Mouse (Mus musculus) lung, embryonic 16.5 days (tissue): ENCODE measurements around the gene Mthfsd. TPM values are rescaled to one million over a fixed set of nuclear protein-coding genes. Genes with fewer than 3 reads are reported as not detected.
A peak's percentile ranks its signal among the peaks of the same experiment; 100 is the strongest.

Experiments
- ATAC-seq: fragments of 200-750 bp; cut with Nextera tagmentation; 2 replicates; pipeline ENCODE4 v1.8.0; 2017; ENCODE audit warnings: low read depth, mild to moderate bottlenecking, moderate library complexity
- H3K27ac ChIP-seq: fragments of 300-500 bp; sonication (generic); 2 replicates; pipeline ENCODE4 v1.5.1; 2014; ENCODE audit warnings: mild to moderate bottlenecking, control low read depth, low read length
- H3K27me3 ChIP-seq: fragments of 300-500 bp; sonication (generic); 2 replicates; pipeline ENCODE4 v1.6.1; 2014; ENCODE audit warnings: low read depth, low read length, mixed read lengths; ENCODE audit not compliant: control insufficient read depth, insufficient read depth
- H3K36me3 ChIP-seq: fragments of 300-500 bp; sonication (generic); 2 replicates; pipeline ENCODE4 v1.6.1; 2014; ENCODE audit warnings: low read length; ENCODE audit not compliant: control insufficient read depth, insufficient read depth
- H3K4me1 ChIP-seq: fragments of 300-500 bp; sonication (generic); replicated peaks from 2 replicates; pipeline ENCODE4 v1.6.1; 2014; ENCODE audit warnings: low read length, mixed read lengths; ENCODE audit not compliant: control insufficient read depth, insufficient read depth
- H3K4me2 ChIP-seq: fragments of 300-500 bp; sonication (generic); 2 replicates; pipeline ENCODE4 v1.6.1; 2014; ENCODE audit warnings: low read depth, low read length, control low read depth
- H3K4me3 ChIP-seq: fragments of 300-500 bp; sonication (generic); 2 replicates; pipeline ENCODE4 v1.5.1; 2014; ENCODE audit warnings: mild to moderate bottlenecking, low read length, control low read depth
- H3K9ac ChIP-seq: fragments of 300-500 bp; sonication (generic); 2 replicates; pipeline ENCODE4 v1.6.1; 2014; ENCODE audit warnings: low read length, control low read depth
- H3K9me3 ChIP-seq: fragments of 300-500 bp; sonication (generic); 2 replicates; pipeline ENCODE4 v1.6.1; 2016; ENCODE audit warnings: low read length; ENCODE audit not compliant: control insufficient read depth
- WGBS: fragments of 180-500 bp; shearing (Covaris S2); extraction: QIAGEN DNeasy Blood & Tissue Kit; methylation state at CpG from one replicate; pipeline ENCODE4 v1.1.7; 2014; 5-methylcytosine and 5-hydroxymethylcytosine counted together
- polyA plus RNA-seq: library from polyadenylated mRNA; unstranded; fragments of >200 nt; fragmentation: Nextera tagmentation; extraction: Ambion mirVana; gene quantifications from 2 replicates; pipeline ENCODE4 v1.2.1, GENCODE M21; 2015

The Mthfsd gene
- polyA plus RNA-seq, 1 experiment from 2014 or later, result 50.6 TPM

- 1% methylated on average over 28 of the region's 28 CpGs for WGBS
- ATAC-seq, result no peak
- peak overlapping the region; percentile 95; the same call in 1 of the 2 replicates for H3K4me2 ChIP-seq
- 0 out of 2 replicates have a peak overlapping the region, but pooled peaks have one; percentile 6 for H3K9ac ChIP-seq
- peaks cover 13% of the 10 kb centered on the region for H3K4me1 ChIP-seq
- H3K4me3 ChIP-seq, result peak overlapping the region; percentile 61
- H3K9me3 ChIP-seq, result no peaks in the 10 kb centered on the region
- H3K27ac ChIP-seq, result no peak overlapping the region
- peaks cover 90% of the 10 kb centered on the region for H3K27me3 ChIP-seq
- no peaks in the 10 kb centered on the region for H3K36me3 ChIP-seq
These were observed 9.7 kb upstream of the Mthfsd start for GRCm38 (mm10) chr8:121117906-121118305.

GRCm38 (mm10) chr8:121117186-121117651, 9.0 kb upstream of the Mthfsd start:
- peak overlapping the region; percentile 25; the same call in 1 of the 2 replicates for H3K9ac ChIP-seq

GRCm38 (mm10) chr8:121116591-121117185, 8.5 kb upstream of the Mthfsd start:
- Histone ChIP-seq H3K9ac (peak overlapping the region; percentile 65), H3K4me1 (peaks cover 13% of the 10 kb centered on the region), H3K27me3 (peaks cover 78% of the 10 kb centered on the region), H3K27ac (no peak overlapping the region; the same call in 1 of the 2 replicates), H3K4me3 (peak overlapping the region; percentile 61), H3K36me3 (no peaks in the 10 kb centered on the region), H3K4me2 (peak overlapping the region; percentile 95), H3K9me3 (no peaks in the 10 kb centered on the region)
- ATAC-seq, result peak; percentile 59
- WGBS, result under 1% methylated on average over 54 of the region's 55 CpGs

More at GRCm38 (mm10) chr8:121117186-121117651, 9.0 kb upstream of the Mthfsd start:
- WGBS, result 0% methylated on average over 43 of the region's 62 CpGs
- H3K27me3 ChIP-seq, result peaks cover 83% of the 10 kb centered on the region
- peak overlapping the region; percentile 95 for H3K4me2 ChIP-seq
- no peak overlapping the region for H3K27ac ChIP-seq
- peak overlapping the region; percentile 61 for H3K4me3 ChIP-seq
- peaks cover 13% of the 10 kb centered on the region for H3K4me1 ChIP-seq
- ATAC-seq, result no peak
- H3K36me3 ChIP-seq, result no peaks in the 10 kb centered on the region
- H3K9me3 ChIP-seq, result no peaks in the 10 kb centered on the region

GRCm38 (mm10) chr8:121115948-121116347, 7.8 kb upstream of the Mthfsd start, which contains the start of gene Foxc2:
TSS of gene Foxc2 (plus strand) at chr8:121116171.
- peak within 1 kb of the TSS; percentile 61 for H3K4me3 ChIP-seq
- no peaks in the 10 kb centered on the region for H3K9me3 ChIP-seq
- WGBS, result under 1% methylated on average over 25 of the region's 25 CpGs
- peak; percentile 81 for ATAC-seq
- H3K27ac ChIP-seq, result peak within 1 kb of the TSS; percentile 45; the same call in 1 of the 2 replicates
- no peaks in the 10 kb centered on the region for H3K36me3 ChIP-seq
- peaks cover 13% of the 10 kb centered on the region for H3K4me1 ChIP-seq
- H3K4me2 ChIP-seq, result peak within 1 kb of the TSS; percentile 95
- peak within 1 kb of the TSS; percentile 65 for H3K9ac ChIP-seq
- peaks cover 74% of the 10 kb centered on the region for H3K27me3 ChIP-seq

GRCm38 (mm10) chr8:121115136-121115535, 6.9 kb upstream of the Mthfsd start:
- no peak for ATAC-seq
- Histone ChIP-seq H3K4me1 (peaks cover 13% of the 10 kb centered on the region), H3K27me3 (peaks cover 66% of the 10 kb centered on the region), H3K9ac (no peak overlapping the region), H3K4me3 (no peak overlapping the region), H3K27ac (no peak overlapping the region), H3K9me3 (no peaks in the 10 kb centered on the region), H3K4me2 (no peak overlapping the region), H3K36me3 (no peaks in the 10 kb centered on the region)
- 3% methylated on average over 25 of the region's 25 CpGs for WGBS

GRCm38 (mm10) chr8:121113261-121113660, 5.1 kb upstream of the Mthfsd start:
- H3K4me1 ChIP-seq, result peaks cover 13% of the 10 kb centered on the region
- H3K27ac ChIP-seq, result no peak overlapping the region
- H3K4me3 ChIP-seq, result no peak overlapping the region
- H3K9me3 ChIP-seq, result no peaks in the 10 kb centered on the region
- 1% methylated on average over 20 of the region's 21 CpGs for WGBS
- H3K27me3 ChIP-seq, result peaks cover 48% of the 10 kb centered on the region
- H3K9ac ChIP-seq, result no peak overlapping the region
- no peaks in the 10 kb centered on the region for H3K36me3 ChIP-seq
- ATAC-seq, result peak; percentile 47; the same call in 1 of the 2 replicates
- no peak overlapping the region for H3K4me2 ChIP-seq

- H3K27me3 ChIP-seq, result peaks cover 29% of the 10 kb centered on the region
- H3K4me1 ChIP-seq, result peaks cover 11% of the 10 kb centered on the region
- no peaks in the 10 kb centered on the region for H3K36me3 ChIP-seq
- no peak overlapping the region for H3K4me2 ChIP-seq
- H3K9ac ChIP-seq, result no peak overlapping the region
- no peaks in the 10 kb centered on the region for H3K9me3 ChIP-seq
- ATAC-seq, result no peak
- H3K27ac ChIP-seq, result no peak overlapping the region
- H3K4me3 ChIP-seq, result no peak overlapping the region
- 21% methylated on average over 7 of the region's 7 CpGs for WGBS
These were observed 3.1 kb upstream of the Mthfsd start for GRCm38 (mm10) chr8:121111145-121111907.

GRCm38 (mm10) chr8:121108657-121109056, 465 bp upstream of the Mthfsd start:
- 11% methylated on average over 5 of the region's 5 CpGs for WGBS
- H3K9me3 ChIP-seq, result no peaks in the 10 kb centered on the region
- peak overlapping the region; percentile 90 for H3K4me3 ChIP-seq
- H3K27me3 ChIP-seq, result peaks cover 6% of the 10 kb centered on the region
- peaks cover 8% of the 10 kb centered on the region for H3K4me1 ChIP-seq
- peak overlapping the region; percentile 89 for H3K4me2 ChIP-seq
- H3K36me3 ChIP-seq, result peaks cover 2% of the 10 kb centered on the region; the same call in 1 of the 2 replicates
- H3K27ac ChIP-seq, result no peak overlapping the region
- no peak for ATAC-seq
- H3K9ac ChIP-seq, result peak overlapping the region; percentile 96
